Mouse (Mus musculus) heart, adult 2 months (tissue): ENCODE measurements around the gene Egfr.

Experiments used
- EP300 ChIP-seq: fragments of 200-500 bp; IDR thresholded peaks from 2 replicates; pipeline ENCODE4 v1.6.1; 2011; ENCODE audit warnings: low read depth, low read length, control low read depth; ENCODE audit not compliant: insufficient read depth
- POLR2A ChIP-seq: fragments of 200-500 bp; IDR thresholded peaks from 2 replicates; pipeline ENCODE4 v1.6.1; 2011; ENCODE audit warnings: mild to moderate bottlenecking, low read depth, low read length, control low read depth; ENCODE audit not compliant: insufficient read depth

- TF ChIP-seq POLR2A (no peak), EP300 (no peak)
Measured at GRCm38 (mm10) chr11:16804016-16804415, 52.0 kb downstream of the Egfr start.
